Mouse (Mus musculus) stomach, embryonic 16.5 days (tissue): Measurements from ENCODE around the gene Olfr652. TPM values are rescaled to one million over a fixed set of nuclear protein-coding genes. Genes with fewer than 3 reads are reported as not detected.

ENCODE experiments used
- ATAC-seq: fragments of 200-750 bp; cut with Nextera tagmentation; 2 replicates; pipeline ENCODE4 v1.8.0; 2017; ENCODE audit warnings: moderate number of reproducible peaks, moderate TSS enrichment; ENCODE audit not compliant: insufficient read depth, low FRiP score
- H3K27ac ChIP-seq: fragments of 300-500 bp; sonication (generic); 2 replicates; pipeline ENCODE4 v1.5.1; 2014; ENCODE audit warnings: low read length
- H3K27me3 ChIP-seq: fragments of 300-500 bp; sonication (generic); 2 replicates; pipeline ENCODE4 v1.6.1; 2014; ENCODE audit warnings: low read length, control low read depth, mixed read lengths; ENCODE audit not compliant: control insufficient read depth, insufficient read depth
- H3K36me3 ChIP-seq: fragments of 300-500 bp; sonication (generic); 2 replicates; pipeline ENCODE4 v1.6.1; 2014; ENCODE audit warnings: low read length; ENCODE audit not compliant: control insufficient read depth, insufficient read depth
- H3K4me1 ChIP-seq: fragments of 300-500 bp; sonication (generic); 2 replicates; pipeline ENCODE4 v1.6.1; 2014; ENCODE audit warnings: low read length, control low read depth, mixed read lengths; ENCODE audit not compliant: control insufficient read depth, insufficient read depth
- H3K4me2 ChIP-seq: fragments of 300-500 bp; sonication (generic); 2 replicates; pipeline ENCODE4 v1.6.1; 2014; ENCODE audit warnings: low read depth, low read length, mixed read lengths
- H3K4me3 ChIP-seq: fragments of 300-500 bp; sonication (generic); replicated peaks from 2 replicates; pipeline ENCODE4 v1.5.1; 2014; ENCODE audit warnings: mild to moderate bottlenecking, low read length
- H3K9ac ChIP-seq: fragments of 300-500 bp; sonication (generic); 2 replicates; pipeline ENCODE4 v1.6.1; 2014; ENCODE audit warnings: low read length
- H3K9me3 ChIP-seq: fragments of 300-500 bp; sonication (generic); replicated peaks from 2 replicates; pipeline ENCODE4 v1.6.1; 2016; ENCODE audit warnings: low read length, control low read depth; ENCODE audit not compliant: control insufficient read depth
- WGBS: fragments of 180-500 bp; shearing (Covaris S2); extraction: QIAGEN DNeasy Blood & Tissue Kit; methylation state at CpG from one replicate; pipeline ENCODE4 v1.1.7; 2014; 5-methylcytosine and 5-hydroxymethylcytosine counted together
- polyA plus RNA-seq: library from polyadenylated mRNA; unstranded; fragments of >200 nt; fragmentation: Nextera tagmentation; extraction: Ambion mirVana; gene quantifications from 2 replicates; pipeline ENCODE4 v1.2.1, GENCODE M21; 2015

Gene Olfr652
- polyA plus RNA-seq, 1 experiment from 2014 or later: not detected

DNA sequence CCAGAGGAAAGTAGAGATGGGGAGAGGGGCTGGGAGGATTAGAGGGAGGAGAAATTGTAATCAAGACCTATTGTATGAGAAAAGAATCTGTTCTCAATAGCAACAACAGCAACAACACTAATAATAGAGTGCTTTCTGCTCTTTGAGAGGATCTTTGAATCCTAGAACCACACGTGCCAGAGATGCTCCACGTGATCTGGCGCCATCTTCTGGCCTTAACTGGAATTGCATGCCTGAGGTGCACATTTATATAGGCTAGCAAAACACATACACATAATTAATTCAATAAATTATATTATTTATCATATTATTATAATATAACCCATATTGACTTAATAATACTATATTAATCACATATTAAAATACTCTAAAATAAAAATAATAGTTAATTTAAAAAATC, 42.5 kb downstream of the Olfr652 start:
- Histone ChIP-seq H3K9me3 (no peaks in the 10 kb centered on the region), H3K27ac (no peak overlapping the region), H3K4me2 (no peak overlapping the region), H3K36me3 (no peaks in the 10 kb centered on the region), H3K4me3 (no peak overlapping the region), H3K9ac (no peak overlapping the region), H3K4me1 (no peaks in the 10 kb centered on the region), H3K27me3 (no peaks in the 10 kb centered on the region)
- 4% methylated on average over 3 of the region's 3 CpGs for WGBS
- no peak for ATAC-seq

DNA sequence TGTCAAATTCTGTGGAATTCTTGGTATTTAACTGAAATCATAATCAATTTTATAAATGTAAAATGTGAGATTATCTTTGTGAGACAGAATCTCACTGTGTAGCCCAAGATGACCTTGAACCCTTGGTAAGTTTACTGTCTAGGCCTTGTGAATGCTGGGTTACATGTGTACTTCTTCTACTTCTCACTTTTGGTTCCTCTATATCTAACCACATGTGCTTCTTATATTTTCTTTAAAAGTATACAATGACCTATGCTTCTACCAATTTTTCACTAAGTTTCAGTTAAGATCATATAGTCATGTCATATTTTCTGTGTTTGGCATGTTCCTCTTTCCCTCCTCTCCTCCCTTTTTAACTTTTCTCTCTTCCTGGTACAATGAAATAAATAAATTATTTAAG, 44.0 kb downstream of the Olfr652 start:
- Histone ChIP-seq H3K36me3 (no peaks in the 10 kb centered on the region), H3K9me3 (no peaks in the 10 kb centered on the region), H3K27me3 (no peaks in the 10 kb centered on the region), H3K9ac (no peak overlapping the region), H3K4me3 (no peak overlapping the region), H3K4me1 (no peaks in the 10 kb centered on the region), H3K4me2 (no peak overlapping the region), H3K27ac (no peak overlapping the region)
- no peak for ATAC-seq

- no peaks in the 10 kb centered on the region for H3K27me3 ChIP-seq
- no peaks in the 10 kb centered on the region for H3K36me3 ChIP-seq
- 76% methylated on average over 4 of the region's 4 CpGs for WGBS
- H3K9ac ChIP-seq: no peak within 1 kb of the TSS
- H3K27ac ChIP-seq: no peak within 1 kb of the TSS
- no peaks in the 10 kb centered on the region for H3K9me3 ChIP-seq
- no peak within 1 kb of the TSS for H3K4me3 ChIP-seq
- H3K4me2 ChIP-seq: no peak within 1 kb of the TSS
- no peaks in the 10 kb centered on the region for H3K4me1 ChIP-seq
- ATAC-seq: no peak
Observed at GRCm38 (mm10) chr7:104613655-104614054, 53.0 kb downstream of the Olfr652 start, which contains the start of gene Olfr656. Olfr656 (plus strand) TSS chr7:104613955.

Other genes with a start within 250 kb of the Olfr652 start
- gene Trim12a, start 245.4 kb upstream of the Olfr652 start, polyA plus RNA-seq: 5.3 and 6.1 TPM in 2 replicates
- gene Trim34b, start 231.4 kb upstream of the Olfr652 start, polyA plus RNA-seq: not detected in 2 replicates
- gene Trim12c, start 207.5 kb upstream of the Olfr652 start, polyA plus RNA-seq: 2.8 TPM in 2 replicates
- 0.22 and 0.31 TPM in 2 replicates for gene Trim30b, start 191.0 kb upstream of the Olfr652 start, polyA plus RNA-seq
- 0.25 and 0.26 TPM in 2 replicates for gene Trim30c, start 160.1 kb upstream of the Olfr652 start, polyA plus RNA-seq
- 1.8 and 2.4 TPM in 2 replicates for gene Trim30a, start 95.7 kb upstream of the Olfr652 start, polyA plus RNA-seq
- 0.62 and 1.1 TPM in 2 replicates for gene Trim30d, start 53.1 kb upstream of the Olfr652 start, polyA plus RNA-seq
- not detected in 2 replicates for gene Olfr651, start 10.8 kb upstream of the Olfr652 start, polyA plus RNA-seq
- gene Olfr653, start 16.4 kb downstream of the Olfr652 start, polyA plus RNA-seq: not detected in 2 replicates
- gene Olfr654, start 26.1 kb downstream of the Olfr652 start, polyA plus RNA-seq: not detected in 2 replicates
- gene Olfr655, start 40.9 kb downstream of the Olfr652 start, polyA plus RNA-seq: not detected in 2 replicates
- not detected in 2 replicates for gene Olfr656, start 53.1 kb downstream of the Olfr652 start, polyA plus RNA-seq
- not detected in 2 replicates for gene Olfr657, start 63.9 kb downstream of the Olfr652 start, polyA plus RNA-seq
- gene Olfr658, start 86.4 kb downstream of the Olfr652 start, polyA plus RNA-seq: not detected in 2 replicates
- not detected in 2 replicates for gene Olfr659, start 105.9 kb downstream of the Olfr652 start, polyA plus RNA-seq
- gene Olfr661, start 125.6 kb downstream of the Olfr652 start, polyA plus RNA-seq: not detected in 2 replicates
- not detected in 2 replicates for gene Usp17le, start 216.6 kb downstream of the Olfr652 start, polyA plus RNA-seq